Mouse (Mus musculus): Measurements from ENCODE around the gene Ubac2. TPM values are rescaled to one million over a fixed set of nuclear protein-coding genes. Genes with fewer than 3 reads are reported as not detected.

The Ubac2 gene
- polyA plus RNA-seq (2014; fragmentation: Illumina TruSeq; extraction: RNeasy Lipid Tissue Mini Kit (QIAGEN cat#74804); ENCODE audit: low read depth, low replicate concordance): 9.3 TPM

GRCm38 (mm10) chr14:121878176-121878858, at the start of gene Ubac2:
Ubac2 (plus strand) TSS chr14:121878620.

GRCm38 (mm10) chr14:121915621-121916020, 37.2 kb downstream of the Ubac2 start, which contains the start of gene Gpr18:
Gpr18 (minus strand) TSS chr14:121915781.

GRCm38 (mm10) chr14:121964990-121965389, 86.6 kb downstream of the Ubac2 start, which contains the start of gene Gpr183:
Gpr183 (minus strand) TSS chr14:121965195.

GRCm38 (mm10) chr14:122034451-122034850, 156.0 kb downstream of the Ubac2 start, which contains the start of gene Timm8a2:
Timm8a2 (plus strand) TSS chr14:122034674.

Other genes starting within 250 kb of the Ubac2 start
- 6.1 TPM for gene Dock9, start 80.8 kb upstream of the Ubac2 start, polyA plus RNA-seq (2014; fragmentation: Illumina TruSeq; extraction: RNeasy Lipid Tissue Mini Kit (QIAGEN cat#74804); ENCODE audit: low read depth, low replicate concordance)
- gene Gpr18, start 37.2 kb downstream of the Ubac2 start, polyA plus RNA-seq (2014; fragmentation: Illumina TruSeq; extraction: RNeasy Lipid Tissue Mini Kit (QIAGEN cat#74804); ENCODE audit: low read depth, low replicate concordance): not detected
- gene Gpr183, start 86.6 kb downstream of the Ubac2 start, polyA plus RNA-seq (2014; fragmentation: Illumina TruSeq; extraction: RNeasy Lipid Tissue Mini Kit (QIAGEN cat#74804); ENCODE audit: low read depth, low replicate concordance): 0.21 TPM
- gene Timm8a2, start 156.1 kb downstream of the Ubac2 start, polyA plus RNA-seq (2014; fragmentation: Illumina TruSeq; extraction: RNeasy Lipid Tissue Mini Kit (QIAGEN cat#74804); ENCODE audit: low read depth, low replicate concordance): not detected
- gene Tm9sf2, start 228.4 kb downstream of the Ubac2 start, polyA plus RNA-seq (2014; fragmentation: Illumina TruSeq; extraction: RNeasy Lipid Tissue Mini Kit (QIAGEN cat#74804); ENCODE audit: low read depth, low replicate concordance): 322 TPM